Mouse (Mus musculus) CH12.LX (cell line): ENCODE data around the gene Rnf144b. TPM values are rescaled to one million over a fixed set of nuclear protein-coding genes. Genes with fewer than 3 reads are reported as not detected.

ENCODE experiments used
- DNase-seq: peaks from one replicate; pipeline ENCODE4 v3.0.0-alpha.2; 2013; ENCODE audit errors: extremely low read depth
- H3K27ac ChIP-seq: 2 replicates; pipeline ENCODE4 v1.5.1; 2012; ENCODE audit warnings: low read depth, mild to moderate bottlenecking, control low read depth, moderate library complexity; ENCODE audit not compliant: insufficient read depth
- H3K27me3 ChIP-seq: replicated peaks from 2 replicates; pipeline ENCODE3; 2012; ENCODE audit warnings: inconsistent platforms
- H3K36me3 ChIP-seq, 2 experiments: replicated peaks in 1 of 2; 2 replicates each; pipeline versions ENCODE3 to v1.6.1; 2012; ENCODE audit warnings: inconsistent platforms in 1 of 2, low read length in 1 of 2, mild to moderate bottlenecking in 1 of 2, mixed read lengths in 1 of 2, moderate library complexity in 1 of 2; ENCODE audit not compliant: control insufficient read depth in 1 of 2, insufficient read depth in 1 of 2
- H3K4me1 ChIP-seq, 2 experiments: 2 replicates each; pipeline ENCODE4 v1.6.1; 2012; ENCODE audit warnings: inconsistent platforms in 1 of 2, moderate library complexity in 1 of 2; ENCODE audit not compliant: insufficient read depth in 2 of 2, control insufficient read depth in 1 of 2
- H3K4me2 ChIP-seq: 2 replicates; pipeline ENCODE4 v1.6.1; 2012; ENCODE audit warnings: low read depth, mild to moderate bottlenecking, control low read depth; ENCODE audit not compliant: poor library complexity, insufficient read depth, severe bottlenecking
- H3K4me3 ChIP-seq, 3 experiments: fragments of 150-350 bp in 1 of 3; sonication (generic) in 1 of 3; replicated peaks in 1 of 3; 2 replicates each; pipeline versions ENCODE3 to v1.5.1; 2011 to 2012; ENCODE audit warnings: low read depth in 2 of 3, low read length in 2 of 3, mild to moderate bottlenecking in 2 of 3, moderate library complexity in 2 of 3, control low read depth in 1 of 3, improper control_type of control experiment in 1 of 3, inconsistent platforms in 1 of 3, mixed read lengths in 1 of 3; ENCODE audit not compliant: poor library complexity in 1 of 3
- H3K79me2 ChIP-seq: replicated peaks from 2 replicates; pipeline ENCODE4 v1.6.1; 2012; ENCODE audit warnings: mild to moderate bottlenecking, moderate library complexity; ENCODE audit not compliant: control insufficient read depth, poor library complexity, insufficient read depth, severe bottlenecking; ENCODE audit errors: extremely low read depth
- H3K9ac ChIP-seq: 2 replicates; pipeline ENCODE4 v1.6.1; 2012; ENCODE audit warnings: low read depth, mild to moderate bottlenecking, control low read depth, moderate library complexity; ENCODE audit not compliant: insufficient read depth
- H3K9me3 ChIP-seq: replicated peaks from 2 replicates; pipeline ENCODE3; 2012; ENCODE audit warnings: low read length, inconsistent platforms, mixed read lengths
- CHD1 ChIP-seq: IDR thresholded peaks from 2 replicates; pipeline ENCODE4 v1.6.1; 2012; ENCODE audit warnings: low read depth, low read length, improper control_type of control experiment, inconsistent platforms
- CHD2 ChIP-seq: IDR thresholded peaks from 2 replicates; pipeline ENCODE4 v1.6.1; 2011; ENCODE audit warnings: low read length, improper control_type of control experiment
- CTCF ChIP-seq, 2 experiments: IDR thresholded peaks in 1 of 2; conservative IDR thresholded peaks in 1 of 2; 2 replicates each; pipeline ENCODE4 v1.5.1; 2011 to 2012; ENCODE audit warnings: low read depth in 2 of 2, low read length in 2 of 2, improper control_type of control experiment in 1 of 2, inconsistent platforms in 1 of 2, mild to moderate bottlenecking in 1 of 2, moderate library complexity in 1 of 2
- E2F4 ChIP-seq: IDR thresholded peaks from 2 replicates; pipeline ENCODE4 v1.6.1; 2011; ENCODE audit warnings: low read depth, low read length, improper control_type of control experiment; ENCODE audit not compliant: insufficient replicate concordance
- ELF1 ChIP-seq: IDR thresholded peaks from 2 replicates; pipeline ENCODE4 v1.6.1; 2014; ENCODE audit warnings: low read depth, mild to moderate bottlenecking, inconsistent platforms, low read length, improper control_type of control experiment
- EP300 ChIP-seq: IDR thresholded peaks from 2 replicates; pipeline ENCODE4 v1.6.1; 2011; ENCODE audit warnings: low read length, improper control_type of control experiment
- GABPA ChIP-seq: IDR thresholded peaks from 2 replicates; pipeline ENCODE4 v1.6.1; 2012; ENCODE audit warnings: low read depth, low read length, improper control_type of control experiment, inconsistent platforms; ENCODE audit not compliant: insufficient replicate concordance
- IRF4 ChIP-seq: IDR thresholded peaks from 2 replicates; pipeline ENCODE4 v1.6.1; 2014; ENCODE audit warnings: low read depth, mild to moderate bottlenecking, inconsistent platforms, low read length, improper control_type of control experiment
- JUN ChIP-seq: IDR thresholded peaks from 2 replicates; pipeline ENCODE4 v1.6.1; 2011; ENCODE audit warnings: low read depth, mild to moderate bottlenecking, low read length, improper control_type of control experiment, moderate library complexity; ENCODE audit not compliant: insufficient read depth
- KAT2A ChIP-seq: IDR thresholded peaks from 2 replicates; pipeline ENCODE4 v1.6.1; 2012; ENCODE audit warnings: low read length, improper control_type of control experiment, inconsistent platforms; ENCODE audit not compliant: insufficient replicate concordance
- MAFK ChIP-seq: IDR thresholded peaks from 2 replicates; pipeline ENCODE4 v1.6.1; 2011; ENCODE audit warnings: low read length, improper control_type of control experiment; ENCODE audit not compliant: insufficient replicate concordance
- MAZ ChIP-seq: IDR thresholded peaks from 2 replicates; pipeline ENCODE4 v1.6.1; 2012; ENCODE audit warnings: low read depth, mild to moderate bottlenecking, inconsistent platforms, low read length, improper control_type of control experiment, moderate library complexity
- MEF2A ChIP-seq: IDR thresholded peaks from 2 replicates; pipeline ENCODE4 v1.6.1; 2014; ENCODE audit warnings: low read depth, mild to moderate bottlenecking, inconsistent platforms, low read length, improper control_type of control experiment, borderline replicate concordance
- NRF1 ChIP-seq: IDR thresholded peaks from 2 replicates; pipeline ENCODE4 v1.6.1; 2014; ENCODE audit warnings: low read depth, mild to moderate bottlenecking, inconsistent platforms, low read length, improper control_type of control experiment, moderate library complexity
- PAX5 ChIP-seq: IDR thresholded peaks from 2 replicates; pipeline ENCODE4 v1.6.1; 2012; ENCODE audit warnings: low read length, inconsistent platforms, mixed read lengths
- RAD21 ChIP-seq: IDR thresholded peaks from 2 replicates; pipeline ENCODE4 v1.6.1; 2011; ENCODE audit warnings: low read depth, mild to moderate bottlenecking, low read length, improper control_type of control experiment, moderate library complexity
- RCOR1 ChIP-seq: conservative IDR thresholded peaks from 2 replicates; pipeline ENCODE4 v1.6.1; 2012; ENCODE audit warnings: low read depth, mild to moderate bottlenecking, inconsistent platforms, low read length, improper control_type of control experiment
- SMC3 ChIP-seq: IDR thresholded peaks from 2 replicates; pipeline ENCODE4 v1.6.1; 2011; ENCODE audit warnings: low read depth, low read length, improper control_type of control experiment
- ZKSCAN1 ChIP-seq: IDR thresholded peaks from 2 replicates; pipeline ENCODE4 v1.6.1; 2012; ENCODE audit warnings: low read depth, inconsistent platforms, low read length, improper control_type of control experiment, borderline replicate concordance
- ZMIZ1 ChIP-seq: IDR thresholded peaks from 2 replicates; pipeline ENCODE4 v1.6.1; 2012; ENCODE audit warnings: low read depth, mild to moderate bottlenecking, inconsistent platforms, low read length, improper control_type of control experiment
- dilution Hi-C: fragments of 300-500 bp; cut with MboI; formaldehyde crosslinking; loops from 2 replicates; pipeline ENCODE4 v1.14.3; 2020; ENCODE audit warnings: low sequenced_read_pairs; ENCODE audit not compliant: extremely low pct_unique_long_range_greater_than_20kb, extremely low pct_ligation_motif_present
- in situ Hi-C: fragments of 300-500 bp; cut with MboI; formaldehyde crosslinking; loops from 3 replicates; pipeline ENCODE4 v1.14.3; 2019; ENCODE audit warnings: low sequenced_read_pairs, low pct_ligation_motif_present, low pct_unique_long_range_greater_than_20kb, mixed read lengths
- polyA plus RNA-seq: library from polyadenylated mRNA; unstranded; fragments of >175 nt; gene quantifications from 2 replicates; pipeline ENCODE4 v1.2.1, GENCODE M21; 2012; ENCODE audit warnings: low read depth; ENCODE audit not compliant: insufficient read length
- total RNA-seq, 2 experiments: library from RNA; depleted of rRNA; stranded (reverse); fragments of 300-350 nt in 1 of 2; fragments of >200 nt in 1 of 2; gene quantifications; 2 replicates each; pipeline ENCODE4 v1.2.3; 2012 to 2014

The Rnf144b gene
- total and polyA plus RNA-seq, 3 experiments: not detected

DNA sequence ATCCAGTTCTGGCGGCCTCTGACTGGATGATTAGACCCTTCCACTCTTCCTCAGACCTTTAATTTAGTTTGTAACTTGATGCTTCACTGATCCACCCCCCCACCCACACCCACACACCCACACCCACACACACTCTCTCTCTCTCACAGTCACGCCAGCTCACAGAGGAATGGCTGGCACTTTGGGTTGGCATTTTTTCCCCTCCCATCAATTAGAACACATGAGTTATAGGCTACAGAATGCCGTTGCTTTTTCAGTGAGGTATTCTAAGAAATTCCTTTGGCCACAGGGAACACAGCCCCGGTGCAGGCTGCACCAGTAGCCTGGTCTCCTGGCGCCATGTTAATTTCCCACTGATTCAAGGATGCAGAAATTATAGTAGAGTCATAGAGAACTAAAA, 3.1 kb downstream of the Rnf144b start:
- no peak for DNase-seq
- H3K27ac ChIP-seq: no peak overlapping the region
- 0 out of 4 replicates have a peak, but pooled peaks cover 0 to 3% of the 10 kb centered on the region in 2 experiments for H3K4me1 ChIP-seq
- no peak overlapping the region for H3K4me3 ChIP-seq
- dilution Hi-C loops: no loop called here
- no peak overlapping the region for H3K4me2 ChIP-seq
- H3K79me2 ChIP-seq: no peaks in the 10 kb centered on the region
- TF ChIP-seq KAT2A: no peak
- no peak for TF ChIP-seq ELF1
- TF ChIP-seq E2F4: no peak
- no peak for TF ChIP-seq GABPA
- TF ChIP-seq, all 38 proteins: peak for 0
- no peaks in the 10 kb centered on the region for H3K36me3 ChIP-seq
- no peak overlapping the region for H3K9ac ChIP-seq
- no peaks in the 10 kb centered on the region for H3K27me3 ChIP-seq
- in situ Hi-C loops: loop anchor here (25.0 kb wide), 1 partner anchor 1337 kb away; no protein-coding TSS in a partner anchor
- no peaks in the 10 kb centered on the region for H3K9me3 ChIP-seq

GRCm38 (mm10) chr13:47129090-47129489, 6.6 kb downstream of the Rnf144b start:
- H3K79me2 ChIP-seq: no peaks in the 10 kb centered on the region
- H3K27me3 ChIP-seq: no peaks in the 10 kb centered on the region
- in situ Hi-C loops (loop anchor here (25.0 kb wide), 1 partner anchor 1333 kb away; no protein-coding TSS in a partner anchor), dilution Hi-C loops (no loop called here)
- no peaks in the 10 kb centered on the region for H3K36me3 ChIP-seq
- no peak overlapping the region for H3K9ac ChIP-seq
- H3K9me3 ChIP-seq: peaks cover 2% of the 10 kb centered on the region
- TF ChIP-seq MAFK (no peak), ZKSCAN1 (no peak), SMC3 (no peak), IRF4 (no peak), ZMIZ1 (no peak), PAX5 (no peak), KAT2A (no peak), NRF1 (no peak), CTCF (conservative IDR thresholded peaks at IDR 0.05 in 1 of 2, IDR thresholded peaks at IDR 0.05 in 1 of 2; ENCODE audit: low read depth in 2 of 2, low read length in 2 of 2) (no peak), MAZ (no peak), MEF2A (no peak), CHD2 (no peak), RCOR1 (no peak), EP300 (no peak), CHD1 (no peak), RAD21 (no peak), JUN (no peak)
- H3K4me2 ChIP-seq: no peak overlapping the region
- H3K4me1 ChIP-seq: peaks cover 0 to 11% of the 10 kb centered on the region in 2 experiments; a peak in 2 of 4 replicates
- H3K27ac ChIP-seq: no peak overlapping the region
- DNase-seq: no peak
- H3K4me3 ChIP-seq: no peak overlapping the region
